Mouse (Mus musculus): ENCODE data around the gene Slc16a6.

DNA sequence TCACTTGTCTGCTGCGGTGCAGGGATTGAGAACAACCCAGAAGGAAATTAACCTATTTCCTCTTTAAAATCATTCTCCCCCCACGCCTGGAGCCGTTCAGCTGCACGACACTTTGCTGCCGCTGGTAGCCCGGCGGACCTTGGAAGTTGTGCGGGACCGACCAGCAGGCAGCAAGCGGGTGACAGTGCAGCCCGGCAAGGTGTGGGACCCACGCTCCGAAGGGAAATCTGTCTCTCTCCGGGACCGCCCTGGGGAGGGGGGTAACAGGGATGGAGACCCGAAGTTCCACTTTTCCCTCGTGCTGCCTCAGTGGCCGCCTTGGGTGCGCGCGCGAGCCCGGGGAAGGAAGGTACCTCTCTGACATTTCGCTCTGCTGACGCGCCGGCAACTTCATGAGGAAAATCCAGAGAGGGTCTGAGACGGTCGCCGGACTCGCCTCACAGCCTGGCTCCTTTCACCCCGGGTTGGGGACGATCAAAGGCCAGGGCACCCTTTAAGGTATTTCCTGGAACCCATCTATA is 1.2 kb downstream of the Slc16a6 start:
- peak; percentile 72; the same call in 1 of the 2 replicates for TF ChIP-seq POLR2A (IDR thresholded peaks at IDR 0.05; ENCODE audit: borderline replicate concordance, control insufficient read depth, low read depth, low read length)
- no peak for TF ChIP-seq CTCF (IDR thresholded peaks at IDR 0.05; ENCODE audit: control insufficient read depth, insufficient read depth, low read length)

Measured in bone marrow, adult 2 months (tissue).